Mouse (Mus musculus): ENCODE data around the gene Elane. TPM values are rescaled to one million over a fixed set of nuclear protein-coding genes. Genes with fewer than 3 reads are reported as not detected.

The Elane gene
- total and polyA plus RNA-seq, 3 experiments, result 0.07 TPM; not detected in 2

DNA sequence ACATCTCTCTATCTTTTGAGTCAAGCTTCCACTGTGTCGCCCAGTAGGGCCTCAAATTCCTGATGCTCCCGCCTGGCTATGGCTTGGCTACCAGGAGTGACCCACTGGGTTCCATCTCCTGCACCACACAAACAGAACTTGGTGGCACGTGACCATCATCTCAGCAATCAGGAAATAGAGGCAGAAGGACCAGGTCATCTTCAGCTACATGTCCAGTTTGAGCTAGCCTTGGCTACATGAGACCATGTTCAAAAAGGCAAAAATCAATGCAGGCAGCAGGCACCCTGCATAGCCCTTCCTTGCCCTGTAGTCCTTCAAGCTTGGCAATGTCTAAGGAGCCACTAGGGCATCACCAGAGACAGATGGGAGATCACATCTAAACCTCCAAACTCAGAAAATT is 46.0 kb upstream of the Elane start:
- H3K79me2 ChIP-seq (ENCODE audit: control insufficient read depth, insufficient read depth, low read length, poor library complexity), result no peaks in the 10 kb centered on the region
- DNase-seq (ENCODE audit: low read depth, low spot score), result no peak
- no peak overlapping the region for H3K9ac ChIP-seq (ENCODE audit: control insufficient read depth, low read depth, low read length, poor library complexity, severe bottlenecking)
- H3K27me3 ChIP-seq (ENCODE audit: control insufficient read depth in 1 of 2, insufficient read depth in 2 of 2, low read length in 2 of 2), result no peaks in the 10 kb centered on the region
- no peaks in the 10 kb centered on the region; a peak in 1 of 4 replicates for H3K36me3 ChIP-seq (ENCODE audit: control insufficient read depth in 1 of 2, insufficient read depth in 2 of 2, low read length in 2 of 2)
- no peak overlapping the region for H3K27ac ChIP-seq (ENCODE audit: control insufficient read depth, low read depth, low read length)
- H3K4me3 ChIP-seq (ENCODE audit: control insufficient read depth in 1 of 2, insufficient read depth in 1 of 2, low read depth in 2 of 2, low read length in 2 of 2), result no peak overlapping the region
- peaks cover 0 to 3% of the 10 kb centered on the region in 2 experiments; a peak in 1 of 4 replicates for H3K4me1 ChIP-seq (ENCODE audit: control insufficient read depth in 1 of 2, insufficient read depth in 2 of 2, low read length in 2 of 2)
- no peak for TF ChIP-seq USF1 (IDR thresholded peaks at IDR 0.05; ENCODE audit: low read depth, low read length)
- TF ChIP-seq RCOR1 (IDR thresholded peaks at IDR 0.05; ENCODE audit: low read depth, low read length), result no peak
- no peak for TF ChIP-seq MAFK (IDR thresholded peaks at IDR 0.05; ENCODE audit: borderline replicate concordance, low read depth, low read length)
- no peak for TF ChIP-seq ZKSCAN1 (IDR thresholded peaks at IDR 0.05; ENCODE audit: low read depth, low read length)
- TF ChIP-seq SIN3A (IDR thresholded peaks at IDR 0.05; ENCODE audit: low read length), result no peak
- no peak for TF ChIP-seq MAZ (IDR thresholded peaks at IDR 0.05; ENCODE audit: low read depth, low read length)
- no peak for TF ChIP-seq SMC3 (IDR thresholded peaks at IDR 0.05; ENCODE audit: low read depth, low read length)
- no peak for TF ChIP-seq ZMIZ1 (IDR thresholded peaks at IDR 0.05; ENCODE audit: low read depth, low read length)
- TF ChIP-seq MAX (IDR thresholded peaks at IDR 0.05; ENCODE audit: low read length), result no peak
- TF ChIP-seq CHD2 (IDR thresholded peaks at IDR 0.05; ENCODE audit: low read length), result no peak
- TF ChIP-seq USF2 (IDR thresholded peaks at IDR 0.05; ENCODE audit: borderline replicate concordance in 1 of 2, insufficient read depth in 1 of 2, low read depth in 1 of 2, low read length in 2 of 2), result no peak
- no peaks in the 10 kb centered on the region for H3K9me3 ChIP-seq (replicated peaks; ENCODE audit: insufficient read depth, low read length)

GRCm38 (mm10) chr10:79840644-79841551 is 45.1 kb upstream of the Elane start:
- Histone ChIP-seq H3K9me3 (replicated peaks; ENCODE audit: insufficient read depth, low read length) (no peaks in the 10 kb centered on the region), H3K79me2 (ENCODE audit: control insufficient read depth, insufficient read depth, low read length, poor library complexity) (no peaks in the 10 kb centered on the region), H3K27ac (ENCODE audit: control insufficient read depth, low read depth, low read length) (no peak overlapping the region), H3K9ac (ENCODE audit: control insufficient read depth, low read depth, low read length, poor library complexity, severe bottlenecking) (peak overlapping the region; percentile 67), H3K27me3 (ENCODE audit: control insufficient read depth in 1 of 2, insufficient read depth in 2 of 2, low read length in 2 of 2) (no peaks in the 10 kb centered on the region), H3K36me3 (ENCODE audit: control insufficient read depth in 1 of 2, insufficient read depth in 2 of 2, low read length in 2 of 2) (no peaks in the 10 kb centered on the region; a peak in 1 of 4 replicates), H3K4me1 (ENCODE audit: control insufficient read depth in 1 of 2, insufficient read depth in 2 of 2, low read length in 2 of 2) (peaks cover 0 to 3% of the 10 kb centered on the region in 2 experiments; a peak in 1 of 4 replicates), H3K4me3 (ENCODE audit: control insufficient read depth in 1 of 2, insufficient read depth in 1 of 2, low read depth in 2 of 2, low read length in 2 of 2) (peak overlapping the region; percentile 49 to 80)
- peak; percentile 84 for DNase-seq (ENCODE audit: low read depth, low spot score)
- no peak for TF ChIP-seq BHLHE40 (IDR thresholded peaks at IDR 0.05; ENCODE audit: borderline replicate concordance, low read depth, low read length)
- TF ChIP-seq MEF2A (IDR thresholded peaks at IDR 0.05; ENCODE audit: extremely low read depth, insufficient replicate concordance, low read depth, low read length, poor library complexity, severe bottlenecking), result no peak
- no peak for TF ChIP-seq ETS1 (IDR thresholded peaks at IDR 0.05; ENCODE audit: low read depth, low read length)
- TF ChIP-seq E2F4 (IDR thresholded peaks at IDR 0.05; ENCODE audit: borderline replicate concordance, low read depth, low read length), result no peak
- TF ChIP-seq MYC (IDR thresholded peaks at IDR 0.05; ENCODE audit: low read depth, low read length), result no peak
- no peak for TF ChIP-seq ZKSCAN1 (IDR thresholded peaks at IDR 0.05; ENCODE audit: low read depth, low read length)
- TF ChIP-seq POLR2AphosphoS5 (IDR thresholded peaks at IDR 0.05; ENCODE audit: borderline replicate concordance, low read depth, low read length), result no peak
- no peak for TF ChIP-seq MYB (IDR thresholded peaks at IDR 0.05; ENCODE audit: low read depth, low read length)
- no peak for TF ChIP-seq RAD21 (IDR thresholded peaks at IDR 0.05; ENCODE audit: low read depth, low read length)
- TF ChIP-seq TCF12 (IDR thresholded peaks at IDR 0.05; ENCODE audit: low read depth, low read length), result peak; percentile 62
- TF ChIP-seq CHD2 (IDR thresholded peaks at IDR 0.05; ENCODE audit: low read length), result no peak
- peak; percentile 81 for TF ChIP-seq TBP (IDR thresholded peaks at IDR 0.05; ENCODE audit: low read depth, low read length)
- TF ChIP-seq KAT2A (conservative IDR thresholded peaks at IDR 0.05; ENCODE audit: low read depth, low read length), result no peak
- TF ChIP-seq NELFE (IDR thresholded peaks at IDR 0.05; ENCODE audit: low read depth, low read length), result peak; percentile 69
- no peak for TF ChIP-seq JUND (IDR thresholded peaks at IDR 0.05; ENCODE audit: low read depth, low read length)
- no peak; the same call in 1 of the 2 replicates for TF ChIP-seq MAZ (IDR thresholded peaks at IDR 0.05; ENCODE audit: low read depth, low read length)
- 0 out of 6 replicates have a peak, but pooled peaks of 1 of the 3 experiments have one; percentile 4 for TF ChIP-seq CTCF (IDR thresholded peaks at IDR 0.05 in 2 of 3, conservative IDR thresholded peaks at IDR 0.05 in 1 of 3; ENCODE audit: control insufficient read depth in 1 of 3, insufficient read depth in 1 of 3, low read depth in 2 of 3, low read length in 3 of 3, poor library complexity in 1 of 3, severe bottlenecking in 1 of 3)
- TF ChIP-seq USF1 (IDR thresholded peaks at IDR 0.05; ENCODE audit: low read depth, low read length), result no peak
- no peak for TF ChIP-seq GABPA (IDR thresholded peaks at IDR 0.05; ENCODE audit: low read depth, low read length)
- no peak for TF ChIP-seq CHD1 (IDR thresholded peaks at IDR 0.05; ENCODE audit: low read depth, low read length)
- no peak for TF ChIP-seq EP300 (IDR thresholded peaks at IDR 0.05; ENCODE audit: low read depth in 1 of 2, low read length in 2 of 2)
- TF ChIP-seq ZC3H11A (IDR thresholded peaks at IDR 0.05; ENCODE audit: low read depth, low read length), result no peak
